Mouse (Mus musculus): ENCODE measurements around the gene Cyp51. TPM values are rescaled to one million over a fixed set of nuclear protein-coding genes. Genes with fewer than 3 reads are reported as not detected.

The Cyp51 gene
- polyA plus RNA-seq (2017; shearing (Covaris generic)), result 50.0 TPM

DNA sequence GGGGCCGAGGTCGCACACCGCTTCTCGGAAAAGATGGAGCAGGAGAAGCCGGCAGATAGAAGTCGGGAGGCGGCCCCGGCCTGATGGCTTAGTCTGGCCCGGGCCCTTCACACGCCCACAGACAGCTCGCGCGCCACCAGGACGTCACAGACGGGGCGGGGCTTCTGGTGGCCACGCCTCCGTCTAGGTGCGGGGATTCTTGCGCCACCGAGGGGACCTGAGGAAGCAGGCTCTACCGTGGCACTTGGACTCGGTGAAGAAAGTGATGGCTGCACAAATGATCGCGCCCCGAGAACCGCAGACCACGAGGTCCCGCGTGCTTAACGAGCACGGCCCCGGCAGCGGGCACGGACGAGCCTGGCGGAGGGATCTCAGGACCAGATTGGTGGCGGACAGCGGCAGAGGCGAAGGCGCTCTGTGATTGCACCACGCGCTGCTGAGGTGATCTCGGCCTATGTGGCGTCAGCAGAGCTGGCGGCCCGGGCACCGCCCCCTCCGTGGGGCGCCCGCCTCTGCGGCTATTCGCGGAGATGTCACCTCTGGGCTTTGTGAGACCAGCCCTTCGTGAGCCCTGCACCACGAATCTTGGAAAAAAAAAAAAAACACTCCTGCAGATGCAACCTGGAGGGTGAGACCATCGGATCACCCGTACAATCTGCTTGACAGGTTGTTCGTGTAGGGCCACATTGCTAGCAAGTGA lies at the start of gene Cyp51:
Gene Cyp51, minus strand, starts transcription at position 406 of the 700 bp plus-strand sequence.

Other genes starting within 250 kb of the Cyp51 start
- 26.9 TPM for gene Mterf1a, start 210.8 kb downstream of the Cyp51 start, polyA plus RNA-seq (2017; shearing (Covaris generic))
- 168 TPM for gene Akap9, start 176.7 kb downstream of the Cyp51 start, polyA plus RNA-seq (2017; shearing (Covaris generic))
- gene Mterf1b, start 87.6 kb upstream of the Cyp51 start, polyA plus RNA-seq (2017; shearing (Covaris generic)), result 10.0 TPM

Data from CD4-positive, CD25-positive, alpha-beta regulatory T cell, adult 9 weeks (primary cell).